Mouse (Mus musculus) limb, embryonic 13.5 days (tissue): ENCODE data around the gene Fam71d. TPM values are rescaled to one million over a fixed set of nuclear protein-coding genes. Genes with fewer than 3 reads are reported as not detected.

Source experiments
- ATAC-seq: fragments of 200-750 bp; cut with Nextera tagmentation; 2 replicates; pipeline ENCODE4 v1.8.0; 2017; ENCODE audit warnings: low read depth, moderate number of reproducible peaks, moderate TSS enrichment; ENCODE audit not compliant: low FRiP score
- H3K27ac ChIP-seq: fragments of 300-500 bp; sonication (generic); 2 replicates; pipeline ENCODE4 v1.5.1; 2015; ENCODE audit warnings: inconsistent platforms, mild to moderate bottlenecking, moderate library complexity
- H3K27me3 ChIP-seq: fragments of 300-500 bp; sonication (generic); 2 replicates; pipeline ENCODE4 v1.6.1; 2015; ENCODE audit warnings: mild to moderate bottlenecking, inconsistent platforms
- H3K36me3 ChIP-seq: fragments of 300-500 bp; sonication (generic); 2 replicates; pipeline ENCODE4 v1.6.1; 2015; ENCODE audit warnings: inconsistent platforms, mild to moderate bottlenecking, moderate library complexity
- H3K4me1 ChIP-seq: fragments of 300-500 bp; sonication (generic); 2 replicates; pipeline ENCODE4 v1.6.1; 2015; ENCODE audit warnings: inconsistent platforms
- H3K4me2 ChIP-seq: fragments of 300-500 bp; sonication (generic); replicated peaks from 2 replicates; pipeline ENCODE4 v1.6.1; 2015; ENCODE audit warnings: inconsistent platforms, mild to moderate bottlenecking, moderate library complexity
- H3K4me3 ChIP-seq: fragments of 300-500 bp; sonication (generic); 2 replicates; pipeline ENCODE4 v1.5.1; 2015; ENCODE audit warnings: moderate library complexity, mild to moderate bottlenecking, inconsistent platforms
- H3K9ac ChIP-seq: fragments of 300-500 bp; sonication (generic); 2 replicates; pipeline ENCODE4 v1.6.1; 2015; ENCODE audit warnings: mild to moderate bottlenecking, inconsistent platforms
- H3K9me3 ChIP-seq: fragments of 300-500 bp; sonication (generic); 2 replicates; pipeline ENCODE4 v1.6.1; 2016; ENCODE audit warnings: inconsistent platforms
- WGBS: fragments of 180-500 bp; shearing (Covaris S2); methylation state at CpG from one replicate; pipeline ENCODE4 v1.1.7; 2015; 5-methylcytosine and 5-hydroxymethylcytosine counted together
- polyA plus RNA-seq: library from polyadenylated mRNA; unstranded; fragments of >200 nt; fragmentation: Nextera tagmentation; extraction: Ambion mirVana; gene quantifications from 2 replicates; pipeline ENCODE4 v1.2.1, GENCODE M21; 2015

Gene Fam71d
- polyA plus RNA-seq, result not detected in 2 replicates

DNA sequence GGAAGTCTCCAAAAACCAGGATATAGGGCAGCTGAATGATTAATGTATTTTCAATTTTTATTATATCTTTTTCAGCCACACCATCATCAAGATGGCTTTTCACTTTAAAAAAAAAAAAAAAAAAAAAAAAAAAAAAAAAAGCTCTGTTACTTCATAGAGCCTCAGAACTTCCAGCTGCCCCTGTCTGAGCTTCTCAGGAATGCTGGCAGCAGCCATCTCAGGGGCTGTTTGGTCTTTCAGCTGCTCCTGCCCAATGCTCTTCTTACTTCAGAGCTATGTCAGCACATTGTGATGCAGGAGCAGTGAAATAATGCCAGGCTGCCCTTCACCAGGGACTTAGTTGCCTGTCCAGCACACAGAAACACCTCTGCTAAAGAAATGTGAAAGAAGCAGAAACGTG lies at the start of gene Fam71d:
Fam71d (plus strand) TSS at position 211 of the 400 bp plus-strand sequence.
- Histone ChIP-seq H3K4me1 (no peaks in the 10 kb centered on the region), H3K36me3 (no peaks in the 10 kb centered on the region), H3K4me2 (no peak within 1 kb of the TSS), H3K9me3 (no peaks in the 10 kb centered on the region), H3K27ac (no peak within 1 kb of the TSS), H3K4me3 (no peak within 1 kb of the TSS), H3K27me3 (no peaks in the 10 kb centered on the region), H3K9ac (no peak within 1 kb of the TSS)
- no peak for ATAC-seq
- WGBS, result 75% methylated on average over 1 of the region's 1 CpGs

DNA sequence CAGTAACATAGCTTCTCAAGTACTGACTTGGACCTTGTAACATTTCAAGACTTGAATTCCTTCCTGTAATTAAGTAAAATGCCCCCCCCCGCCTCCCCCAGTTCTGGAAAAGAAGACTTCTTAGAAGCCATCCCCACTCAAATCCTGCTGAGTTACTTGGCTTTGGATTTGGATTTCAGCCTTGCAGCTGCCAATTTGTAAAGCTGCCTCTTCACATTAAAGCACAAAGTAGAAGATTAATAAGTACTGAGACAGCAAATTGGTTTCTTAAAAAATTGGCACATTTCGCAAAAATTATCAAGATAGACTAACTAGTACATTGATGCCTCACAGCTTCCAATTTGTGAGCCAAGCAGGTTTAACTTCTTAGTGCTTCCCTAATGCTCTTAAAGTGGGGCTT lies 47.6 kb upstream of the Fam71d start:
- Histone ChIP-seq H3K4me3 (no peak overlapping the region), H3K4me1 (no peaks in the 10 kb centered on the region), H3K4me2 (no peak overlapping the region), H3K27me3 (no peaks in the 10 kb centered on the region), H3K36me3 (no peaks in the 10 kb centered on the region), H3K27ac (no peak overlapping the region), H3K9me3 (no peaks in the 10 kb centered on the region), H3K9ac (no peak overlapping the region)
- ATAC-seq, result no peak
- WGBS, result 78% methylated on average over 2 of the region's 2 CpGs

DNA sequence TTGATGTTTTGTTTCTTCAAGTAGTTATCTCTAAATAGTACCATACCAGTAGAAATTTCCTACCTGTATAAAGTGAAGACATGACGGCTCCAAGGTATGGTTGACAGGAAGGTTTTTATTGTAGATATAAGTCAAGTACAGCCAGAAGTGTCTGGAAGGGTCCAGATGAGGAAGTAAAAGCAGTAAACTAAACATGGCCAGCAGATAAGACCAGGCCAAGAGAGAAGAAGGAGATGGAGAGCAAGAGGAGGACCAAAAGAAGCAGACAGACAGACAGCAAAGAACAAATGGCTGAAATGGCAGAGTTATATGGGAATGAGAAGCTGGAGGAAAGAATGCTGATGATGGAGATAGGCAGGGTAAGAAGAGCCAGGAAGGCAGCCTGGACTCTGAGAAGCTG lies 46.1 kb upstream of the Fam71d start:
- 80% methylated on average over 1 of the region's 1 CpGs for WGBS
- Histone ChIP-seq H3K9ac (no peak overlapping the region), H3K4me3 (no peak overlapping the region), H3K27ac (no peak overlapping the region), H3K4me1 (no peaks in the 10 kb centered on the region), H3K4me2 (no peak overlapping the region), H3K27me3 (no peaks in the 10 kb centered on the region), H3K9me3 (no peaks in the 10 kb centered on the region), H3K36me3 (no peaks in the 10 kb centered on the region)
- no peak for ATAC-seq

DNA sequence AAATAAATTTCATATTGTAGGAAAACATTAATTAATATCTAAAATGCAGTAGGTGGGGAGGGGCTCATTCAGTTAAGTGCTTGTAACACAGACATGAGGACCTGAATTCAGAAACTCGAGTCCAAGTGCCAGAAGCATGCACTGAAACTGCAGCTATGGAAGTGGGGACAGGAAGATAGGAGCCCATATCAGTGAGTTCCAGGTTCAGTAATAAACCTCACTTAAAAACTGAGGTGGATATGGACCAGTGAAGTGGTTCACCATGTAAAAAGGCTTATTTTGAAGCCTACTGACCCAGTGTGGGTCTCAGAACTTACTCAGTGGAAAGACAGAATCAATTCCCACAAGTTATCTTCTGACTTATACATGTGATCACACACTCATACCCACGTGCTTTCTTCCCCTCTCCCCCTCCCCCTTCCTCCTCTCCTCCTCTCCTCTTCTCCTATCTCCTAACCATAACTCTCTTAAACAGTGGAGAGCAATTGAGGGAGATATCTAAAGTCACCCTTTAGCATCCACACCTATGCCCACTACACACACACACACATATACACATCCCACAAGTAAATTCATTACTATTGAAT lies 31.5 kb upstream of the Fam71d start:
- H3K9ac ChIP-seq, result no peak overlapping the region
- H3K27ac ChIP-seq, result no peak overlapping the region
- ATAC-seq, result no peak
- no peak overlapping the region for H3K4me2 ChIP-seq
- no peaks in the 10 kb centered on the region for H3K4me1 ChIP-seq
- 59% methylated on average over 2 of the region's 2 CpGs for WGBS
- H3K9me3 ChIP-seq, result no peaks in the 10 kb centered on the region
- no peak overlapping the region for H3K4me3 ChIP-seq
- no peaks in the 10 kb centered on the region for H3K27me3 ChIP-seq
- H3K36me3 ChIP-seq, result no peaks in the 10 kb centered on the region

DNA sequence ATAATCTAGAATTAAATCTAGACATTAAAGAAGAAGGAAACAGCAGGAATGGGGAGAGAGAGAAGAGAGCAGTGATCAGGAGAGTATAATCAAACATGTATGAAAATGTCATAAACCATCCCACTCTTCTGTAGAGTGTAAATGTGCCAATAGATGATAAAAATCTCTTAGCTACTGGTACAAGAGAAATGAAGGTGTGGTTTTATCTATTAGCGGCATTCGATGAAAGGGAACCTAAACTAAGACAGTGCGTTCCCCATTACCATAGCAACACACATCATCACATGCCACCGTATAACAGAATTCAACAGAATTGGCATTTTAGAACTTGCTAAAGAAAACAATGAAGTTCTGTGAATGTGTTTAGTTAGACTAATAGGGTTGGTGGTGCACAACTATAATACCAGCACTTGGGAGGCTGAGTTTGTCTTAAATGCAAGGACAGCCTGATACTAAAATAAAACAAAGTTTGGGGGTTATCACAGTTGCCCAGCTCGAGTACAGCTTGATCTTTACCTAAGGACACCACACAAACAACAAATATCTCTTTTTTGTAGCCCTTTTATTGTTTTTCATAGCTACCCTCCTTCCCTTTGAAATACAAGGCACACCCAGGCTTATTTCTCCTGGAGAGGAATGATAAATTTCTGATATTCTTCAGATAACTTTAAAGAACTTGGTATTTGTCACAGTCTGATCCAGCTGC lies 13.1 kb upstream of the Fam71d start:
- H3K9ac ChIP-seq, result no peak overlapping the region
- H3K9me3 ChIP-seq, result no peaks in the 10 kb centered on the region
- H3K4me1 ChIP-seq, result no peaks in the 10 kb centered on the region
- no peak overlapping the region for H3K4me3 ChIP-seq
- H3K27me3 ChIP-seq, result no peaks in the 10 kb centered on the region
- no peaks in the 10 kb centered on the region for H3K36me3 ChIP-seq
- WGBS, result 86% methylated on average over 5 of the region's 5 CpGs
- no peak for ATAC-seq
- no peak overlapping the region for H3K4me2 ChIP-seq
- H3K27ac ChIP-seq, result no peak overlapping the region

DNA sequence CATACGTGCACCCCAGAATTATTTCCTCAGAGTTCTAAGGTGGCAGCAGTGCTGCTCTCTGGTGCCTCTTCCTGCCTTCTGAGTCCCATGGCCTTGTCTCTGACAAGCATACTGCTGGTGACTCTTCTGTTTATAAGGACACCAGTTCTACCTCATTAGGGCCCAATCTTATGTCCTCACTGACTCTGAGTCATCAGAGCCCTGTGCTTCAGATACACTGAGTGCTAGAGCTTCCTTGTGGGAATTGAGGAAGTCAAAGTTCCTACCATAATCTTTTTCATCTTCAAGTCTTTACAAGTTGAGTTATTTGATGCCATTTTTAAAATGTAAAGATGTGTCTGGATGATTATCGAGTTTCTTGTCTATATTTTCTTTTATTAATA lies 12.5 kb upstream of the Fam71d start:
- WGBS, result 90% methylated on average over 2 of the region's 2 CpGs
- Histone ChIP-seq H3K27ac (no peak overlapping the region), H3K36me3 (no peaks in the 10 kb centered on the region), H3K4me3 (no peak overlapping the region), H3K9me3 (no peaks in the 10 kb centered on the region), H3K9ac (no peak overlapping the region), H3K27me3 (no peaks in the 10 kb centered on the region), H3K4me2 (no peak overlapping the region), H3K4me1 (no peaks in the 10 kb centered on the region)
- no peak for ATAC-seq

DNA sequence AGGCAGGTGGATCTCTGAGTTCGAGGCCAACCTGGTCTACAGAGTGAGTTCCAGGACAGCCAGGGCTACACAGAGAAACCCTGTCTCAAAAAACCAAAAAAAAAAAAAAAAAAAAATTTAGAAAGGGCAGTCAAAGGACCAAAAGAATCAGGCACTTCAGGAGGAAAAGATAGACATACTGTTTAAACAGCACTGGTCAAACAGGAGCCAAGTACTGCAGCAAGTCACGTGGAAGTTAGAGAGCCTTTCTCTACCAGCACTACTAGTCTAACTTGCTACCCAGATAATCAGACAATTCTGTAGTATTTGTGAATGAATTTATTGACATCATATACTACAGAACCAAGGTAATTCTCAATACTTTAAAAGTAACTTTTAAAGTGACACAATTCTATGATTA lies 10.3 kb upstream of the Fam71d start:
- no peaks in the 10 kb centered on the region for H3K36me3 ChIP-seq
- H3K4me2 ChIP-seq, result no peak overlapping the region
- 84% methylated on average over 2 of the region's 2 CpGs for WGBS
- no peaks in the 10 kb centered on the region for H3K4me1 ChIP-seq
- ATAC-seq, result no peak
- no peak overlapping the region for H3K9ac ChIP-seq
- no peak overlapping the region for H3K27ac ChIP-seq
- no peaks in the 10 kb centered on the region for H3K9me3 ChIP-seq
- no peak overlapping the region for H3K4me3 ChIP-seq
- H3K27me3 ChIP-seq, result no peaks in the 10 kb centered on the region

DNA sequence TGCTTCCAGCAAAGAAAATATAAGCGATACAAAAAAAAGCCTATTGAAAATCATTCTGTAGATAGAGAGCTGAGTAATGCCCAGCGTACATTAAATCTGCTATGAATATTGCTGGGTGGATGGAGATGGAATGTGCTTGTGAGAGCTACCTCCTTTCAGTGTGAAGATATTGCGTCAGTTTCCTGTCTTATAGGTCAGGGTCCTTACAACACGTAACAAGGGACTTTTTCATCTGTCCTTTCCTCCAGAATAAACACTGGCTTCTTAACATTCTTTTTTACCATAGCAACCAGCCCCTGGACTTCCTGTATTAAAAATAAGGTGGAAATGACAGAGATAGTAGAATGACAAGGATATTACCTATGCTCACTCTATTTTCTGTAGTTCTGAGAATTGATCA lies 9.1 kb upstream of the Fam71d start:
- WGBS, result 92% methylated on average over 4 of the region's 4 CpGs
- Histone ChIP-seq H3K4me2 (no peak overlapping the region), H3K9me3 (no peaks in the 10 kb centered on the region), H3K4me1 (no peaks in the 10 kb centered on the region), H3K4me3 (no peak overlapping the region), H3K9ac (no peak overlapping the region), H3K27me3 (no peaks in the 10 kb centered on the region), H3K36me3 (no peaks in the 10 kb centered on the region), H3K27ac (no peak overlapping the region)
- no peak for ATAC-seq

DNA sequence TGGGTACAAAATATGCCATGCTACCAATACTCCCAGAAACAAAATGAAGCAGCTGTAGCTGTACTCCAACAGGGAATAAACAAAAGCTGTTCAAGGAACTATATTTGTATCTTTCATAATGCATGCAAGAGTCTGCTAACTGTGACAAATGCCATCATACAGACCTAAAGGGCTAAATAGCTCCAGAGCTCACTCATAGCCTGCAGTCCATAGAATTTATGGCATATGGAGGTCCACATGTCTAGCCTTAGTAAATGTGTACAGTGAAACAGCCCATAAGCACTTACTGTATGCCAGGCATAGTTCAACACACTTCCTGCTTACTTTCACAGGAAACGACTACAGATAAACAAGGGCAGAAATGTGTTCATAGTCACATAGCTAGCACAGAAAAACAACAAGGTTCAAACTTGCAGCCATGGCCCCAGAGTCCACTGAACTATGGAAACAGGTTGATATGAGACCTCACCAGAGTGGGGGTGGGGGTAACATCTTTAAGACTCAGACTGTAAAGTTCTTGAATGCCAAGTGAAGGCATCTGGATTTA lies 5.6 kb upstream of the Fam71d start:
- Histone ChIP-seq H3K4me1 (no peaks in the 10 kb centered on the region), H3K4me2 (no peak overlapping the region), H3K4me3 (no peak overlapping the region), H3K27me3 (no peaks in the 10 kb centered on the region), H3K36me3 (no peaks in the 10 kb centered on the region), H3K9ac (no peak overlapping the region), H3K9me3 (no peaks in the 10 kb centered on the region), H3K27ac (no peak overlapping the region)
- WGBS, result 76% methylated on average over 1 of the region's 1 CpGs
- no peak for ATAC-seq

DNA sequence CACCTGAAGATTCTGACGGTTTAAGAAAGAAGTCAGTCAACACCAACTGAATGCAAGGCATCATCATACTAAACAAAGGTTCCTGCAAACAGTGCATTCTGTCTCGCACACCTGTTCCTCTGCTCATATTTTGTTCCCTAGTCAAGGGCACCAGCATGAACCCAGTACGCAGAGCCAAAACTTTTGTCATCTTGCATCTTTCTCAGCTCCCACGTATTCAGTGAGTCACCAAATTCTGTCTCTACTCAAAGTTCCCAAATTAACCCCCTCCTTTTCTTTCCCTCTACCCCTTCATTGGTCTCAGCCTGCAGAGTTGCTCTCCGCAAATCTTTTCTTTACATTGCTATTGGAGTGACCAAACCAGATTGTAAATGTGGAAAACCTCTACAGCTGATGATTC lies 2.5 kb upstream of the Fam71d start:
- 88% methylated on average over 5 of the region's 5 CpGs for WGBS
- no peak for ATAC-seq
- H3K4me2 ChIP-seq, result no peak overlapping the region

DNA sequence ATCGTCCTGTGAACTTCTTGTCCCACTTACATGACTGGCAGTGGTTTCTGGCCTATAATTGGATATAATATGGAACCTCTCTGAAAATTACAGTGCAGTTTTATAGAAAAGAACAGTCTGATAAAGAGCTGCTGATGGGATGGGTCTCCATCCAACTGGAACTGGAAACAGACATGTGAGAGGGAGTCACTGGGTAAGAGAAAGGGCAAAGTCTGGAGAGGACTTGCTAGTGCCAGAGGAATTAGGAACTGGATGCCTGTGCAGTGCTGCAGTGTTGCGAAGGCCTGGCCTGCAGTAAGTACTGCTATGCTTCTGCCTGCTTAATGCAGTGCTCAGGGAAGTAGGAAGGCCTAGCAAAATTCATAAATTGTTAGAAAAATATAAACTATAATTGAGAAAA lies 1.9 kb downstream of the Fam71d start:
- no peaks in the 10 kb centered on the region for H3K4me1 ChIP-seq
- no peaks in the 10 kb centered on the region for H3K9me3 ChIP-seq
- ATAC-seq, result no peak
- no peak overlapping the region for H3K27ac ChIP-seq
- H3K36me3 ChIP-seq, result no peaks in the 10 kb centered on the region
- H3K4me3 ChIP-seq, result no peak overlapping the region
- 83% methylated on average over 2 of the region's 2 CpGs for WGBS
- H3K4me2 ChIP-seq, result no peak overlapping the region
- no peaks in the 10 kb centered on the region for H3K27me3 ChIP-seq
- no peak overlapping the region for H3K9ac ChIP-seq

More for the DNA sequence above, 2.5 kb upstream of the Fam71d start:
- no peaks in the 10 kb centered on the region for H3K27me3 ChIP-seq
- no peaks in the 10 kb centered on the region for H3K9me3 ChIP-seq
- no peaks in the 10 kb centered on the region for H3K36me3 ChIP-seq
- H3K4me1 ChIP-seq, result no peaks in the 10 kb centered on the region
- no peak overlapping the region for H3K27ac ChIP-seq
- H3K4me3 ChIP-seq, result no peak overlapping the region
- no peak overlapping the region for H3K9ac ChIP-seq

DNA sequence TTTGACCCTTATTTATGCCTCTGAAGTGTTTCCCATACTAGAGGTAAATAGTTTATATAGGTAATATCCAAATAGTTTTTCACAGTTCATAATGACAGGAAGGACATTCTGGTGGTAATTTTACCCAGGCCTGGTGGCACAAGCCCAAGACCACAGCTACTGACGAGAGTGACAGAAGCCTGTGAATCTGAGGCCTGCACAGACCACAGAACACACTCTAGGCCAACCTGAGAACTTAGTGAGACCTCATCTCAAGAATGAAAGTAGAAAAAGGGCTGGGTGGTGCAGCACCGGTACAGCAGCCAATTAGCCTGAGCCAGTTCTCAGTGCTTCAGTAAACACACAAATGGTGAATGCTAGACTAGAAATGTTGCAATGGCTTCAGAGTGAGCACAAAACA lies 26.4 kb downstream of the Fam71d start:
- ATAC-seq, result no peak
- H3K36me3 ChIP-seq, result no peaks in the 10 kb centered on the region
- H3K4me1 ChIP-seq, result no peaks in the 10 kb centered on the region
- WGBS, result 69% methylated on average over 2 of the region's 2 CpGs
- H3K27ac ChIP-seq, result no peak overlapping the region
- no peak overlapping the region for H3K4me3 ChIP-seq
- no peak overlapping the region for H3K4me2 ChIP-seq
- no peaks in the 10 kb centered on the region for H3K27me3 ChIP-seq
- H3K9ac ChIP-seq, result no peak overlapping the region
- H3K9me3 ChIP-seq, result no peaks in the 10 kb centered on the region

DNA sequence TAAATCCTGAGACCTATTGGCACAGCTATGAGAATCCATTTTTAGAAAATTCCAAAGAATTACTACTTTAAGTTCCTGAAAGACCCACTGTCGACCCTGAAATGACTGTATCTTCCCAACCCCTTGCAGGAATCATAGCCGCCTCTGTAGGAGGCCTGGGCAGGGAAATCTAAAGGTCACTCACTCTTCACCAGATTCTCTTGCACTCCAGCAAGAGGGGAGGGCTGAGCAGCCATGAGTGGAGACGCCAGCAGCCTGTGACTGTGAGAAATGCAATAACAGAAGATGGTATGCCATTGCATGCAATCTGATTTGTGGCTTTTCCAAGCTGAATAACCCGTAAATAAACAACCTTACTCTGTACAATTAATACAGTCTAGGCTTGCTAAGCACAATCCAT lies 36.4 kb downstream of the Fam71d start:
- H3K9me3 ChIP-seq, result no peaks in the 10 kb centered on the region
- no peak for ATAC-seq
- no peak overlapping the region for H3K9ac ChIP-seq
- no peaks in the 10 kb centered on the region for H3K27me3 ChIP-seq
- no peaks in the 10 kb centered on the region for H3K4me1 ChIP-seq
- no peak overlapping the region for H3K4me3 ChIP-seq
- no peaks in the 10 kb centered on the region for H3K36me3 ChIP-seq
- H3K27ac ChIP-seq, result no peak overlapping the region
- 62% methylated on average over 4 of the region's 4 CpGs for WGBS
- H3K4me2 ChIP-seq, result no peak overlapping the region
